Mouse (Mus musculus) stomach, embryonic 16.5 days (tissue): ENCODE data around the gene Kazald1. TPM values are rescaled to one million over a fixed set of nuclear protein-coding genes. Genes with fewer than 3 reads are reported as not detected.

ENCODE experiments used
- ATAC-seq: fragments of 200-750 bp; cut with Nextera tagmentation; 2 replicates; pipeline ENCODE4 v1.8.0; 2017; ENCODE audit warnings: moderate number of reproducible peaks, moderate TSS enrichment; ENCODE audit not compliant: insufficient read depth, low FRiP score
- H3K27ac ChIP-seq: fragments of 300-500 bp; sonication (generic); 2 replicates; pipeline ENCODE4 v1.5.1; 2014; ENCODE audit warnings: low read length
- H3K27me3 ChIP-seq: fragments of 300-500 bp; sonication (generic); 2 replicates; pipeline ENCODE4 v1.6.1; 2014; ENCODE audit warnings: low read length, control low read depth, mixed read lengths; ENCODE audit not compliant: control insufficient read depth, insufficient read depth
- H3K36me3 ChIP-seq: fragments of 300-500 bp; sonication (generic); 2 replicates; pipeline ENCODE4 v1.6.1; 2014; ENCODE audit warnings: low read length; ENCODE audit not compliant: control insufficient read depth, insufficient read depth
- H3K4me1 ChIP-seq: fragments of 300-500 bp; sonication (generic); 2 replicates; pipeline ENCODE4 v1.6.1; 2014; ENCODE audit warnings: low read length, control low read depth, mixed read lengths; ENCODE audit not compliant: control insufficient read depth, insufficient read depth
- H3K4me2 ChIP-seq: fragments of 300-500 bp; sonication (generic); 2 replicates; pipeline ENCODE4 v1.6.1; 2014; ENCODE audit warnings: low read depth, low read length, mixed read lengths
- H3K4me3 ChIP-seq: fragments of 300-500 bp; sonication (generic); replicated peaks from 2 replicates; pipeline ENCODE4 v1.5.1; 2014; ENCODE audit warnings: mild to moderate bottlenecking, low read length
- H3K9ac ChIP-seq: fragments of 300-500 bp; sonication (generic); 2 replicates; pipeline ENCODE4 v1.6.1; 2014; ENCODE audit warnings: low read length
- H3K9me3 ChIP-seq: fragments of 300-500 bp; sonication (generic); replicated peaks from 2 replicates; pipeline ENCODE4 v1.6.1; 2016; ENCODE audit warnings: low read length, control low read depth; ENCODE audit not compliant: control insufficient read depth
- WGBS: fragments of 180-500 bp; shearing (Covaris S2); extraction: QIAGEN DNeasy Blood & Tissue Kit; methylation state at CpG from one replicate; pipeline ENCODE4 v1.1.7; 2014; 5-methylcytosine and 5-hydroxymethylcytosine counted together
- polyA plus RNA-seq: library from polyadenylated mRNA; unstranded; fragments of >200 nt; fragmentation: Nextera tagmentation; extraction: Ambion mirVana; gene quantifications from 2 replicates; pipeline ENCODE4 v1.2.1, GENCODE M21; 2015

Kazald1 gene
- polyA plus RNA-seq = 22.9 and 41.4 TPM in 2 replicates

DNA sequence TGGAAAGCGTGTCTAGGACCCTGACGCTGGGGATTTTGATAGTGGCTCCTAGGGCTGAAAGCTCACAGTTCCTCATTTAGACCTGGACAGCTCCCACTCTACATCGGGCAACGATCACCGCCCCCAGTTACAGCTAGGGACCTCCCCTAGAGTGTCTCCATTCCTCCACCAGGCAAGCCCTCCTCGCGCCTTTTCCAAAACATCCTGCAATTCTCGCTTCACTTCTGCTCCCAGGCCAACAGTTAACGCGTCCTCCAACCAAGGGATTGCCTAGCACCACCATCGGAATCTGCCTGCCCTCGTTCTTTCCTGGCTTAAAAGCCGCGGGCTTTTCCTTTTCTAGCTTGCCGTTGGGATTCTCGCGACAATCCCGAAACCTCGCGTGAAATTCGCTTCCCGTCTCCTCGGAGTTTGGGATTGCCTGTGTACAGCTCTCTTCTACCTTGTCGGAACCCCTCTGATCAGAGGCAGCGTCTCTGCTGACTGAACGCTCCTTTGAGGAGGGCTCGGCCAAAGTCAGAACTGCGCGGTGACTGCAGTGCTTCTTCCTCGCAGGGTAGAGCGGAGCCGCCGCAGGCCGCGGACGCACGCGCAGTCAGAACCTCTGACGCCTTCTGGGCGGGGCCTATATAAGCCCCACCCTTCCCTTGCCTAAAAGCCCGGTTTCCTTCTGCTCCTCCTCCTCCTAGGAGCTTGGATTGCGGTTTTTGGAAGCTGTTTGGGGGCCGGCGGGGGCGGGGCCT, at the start of gene Kazald1:
TSS of gene Kazald1 (plus strand) at position 662 of the 743 bp plus-strand sequence.
- Histone ChIP-seq H3K4me2 (peak within 1 kb of the TSS; percentile 98), H3K4me1 (peaks cover 19% of the 10 kb centered on the region), H3K36me3 (no peaks in the 10 kb centered on the region), H3K9ac (peak within 1 kb of the TSS; percentile 93), H3K27me3 (peaks cover 33% of the 10 kb centered on the region), H3K4me3 (peak within 1 kb of the TSS; percentile 75), H3K27ac (peak within 1 kb of the TSS; percentile 99), H3K9me3 (no peaks in the 10 kb centered on the region)
- WGBS = under 1% methylated on average over 45 of the region's 45 CpGs
- ATAC-seq = peak; percentile 93

DNA sequence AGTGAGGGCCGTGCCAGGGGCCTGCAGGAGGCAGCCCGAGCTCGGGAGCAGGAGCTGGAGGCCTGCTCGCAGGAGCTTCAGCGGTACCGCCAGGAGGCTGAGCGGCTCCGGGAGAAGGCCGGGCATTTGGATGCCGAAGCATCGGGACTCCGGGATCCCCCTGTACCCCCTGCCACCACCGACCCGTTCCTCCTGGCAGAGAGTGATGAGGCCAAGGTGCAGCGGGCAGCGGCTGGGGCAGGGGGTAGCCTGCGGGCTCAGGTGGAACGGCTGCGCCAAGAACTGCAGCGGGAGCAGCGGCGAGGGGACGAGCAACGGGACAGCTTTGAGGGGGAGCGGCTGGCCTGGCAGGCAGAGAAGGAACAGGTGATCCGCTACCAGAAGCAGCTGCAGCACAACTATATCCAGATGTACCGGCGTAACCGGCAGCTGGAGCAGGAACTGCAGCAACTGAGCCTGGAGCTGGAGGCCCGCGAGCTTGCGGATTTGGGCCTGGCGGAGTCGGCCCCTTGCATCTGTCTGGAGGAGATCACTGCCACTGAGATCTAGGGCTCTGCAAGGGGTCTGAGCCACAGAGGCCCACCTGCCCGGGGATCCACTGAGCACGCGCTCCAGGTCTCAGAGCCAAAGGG, 49.0 kb upstream of the Kazald1 start:
- Histone ChIP-seq H3K36me3 (peaks cover 32% of the 10 kb centered on the region), H3K4me3 (no peak overlapping the region), H3K4me1 (peaks cover 23% of the 10 kb centered on the region), H3K9me3 (no peaks in the 10 kb centered on the region), H3K4me2 (no peak overlapping the region), H3K27ac (no peak overlapping the region), H3K27me3 (no peaks in the 10 kb centered on the region), H3K9ac (no peak overlapping the region)
- ATAC-seq = no peak
- 91% methylated on average over 37 of the region's 37 CpGs for WGBS

GRCm38 (mm10) chr19:45026958-45027670, 47.9 kb upstream of the Kazald1 start:
- Histone ChIP-seq H3K4me1 (peaks cover 23% of the 10 kb centered on the region), H3K4me2 (no peak overlapping the region), H3K9me3 (no peaks in the 10 kb centered on the region), H3K9ac (no peak overlapping the region), H3K4me3 (no peak overlapping the region), H3K36me3 (peaks cover 29% of the 10 kb centered on the region), H3K27me3 (no peaks in the 10 kb centered on the region), H3K27ac (no peak overlapping the region)
- no peak for ATAC-seq
- 65% methylated on average over 6 of the region's 6 CpGs for WGBS

GRCm38 (mm10) chr19:45027848-45028247, 47.2 kb upstream of the Kazald1 start:
- peak; percentile 22; the same call in 1 of the 2 replicates for ATAC-seq

GRCm38 (mm10) chr19:45028746-45029145, 46.3 kb upstream of the Kazald1 start:
- Histone ChIP-seq H3K36me3 (peaks cover 25% of the 10 kb centered on the region), H3K9ac (no peak overlapping the region), H3K4me3 (no peak overlapping the region), H3K4me1 (peaks cover 28% of the 10 kb centered on the region), H3K4me2 (no peak overlapping the region), H3K9me3 (no peaks in the 10 kb centered on the region), H3K27me3 (no peaks in the 10 kb centered on the region), H3K27ac (no peak overlapping the region)
- ATAC-seq = no peak
- WGBS = 58% methylated on average over 19 of the region's 19 CpGs

More at GRCm38 (mm10) chr19:45027848-45028247, 47.2 kb upstream of the Kazald1 start:
- H3K27ac ChIP-seq = no peak overlapping the region
- H3K9ac ChIP-seq = no peak overlapping the region
- no peaks in the 10 kb centered on the region for H3K27me3 ChIP-seq
- H3K4me1 ChIP-seq = peaks cover 28% of the 10 kb centered on the region
- H3K36me3 ChIP-seq = peaks cover 29% of the 10 kb centered on the region
- WGBS = 85% methylated on average over 6 of the region's 6 CpGs
- H3K4me2 ChIP-seq = no peak overlapping the region
- H3K4me3 ChIP-seq = no peak overlapping the region
- no peaks in the 10 kb centered on the region for H3K9me3 ChIP-seq

- ATAC-seq = no peak
- Histone ChIP-seq H3K9me3 (no peaks in the 10 kb centered on the region), H3K4me2 (no peak overlapping the region), H3K27me3 (no peaks in the 10 kb centered on the region), H3K4me1 (peaks cover 28% of the 10 kb centered on the region), H3K4me3 (no peak overlapping the region), H3K36me3 (peaks cover 19% of the 10 kb centered on the region), H3K27ac (no peak overlapping the region), H3K9ac (no peak overlapping the region)
- WGBS = 45% methylated on average over 9 of the region's 9 CpGs
Observed at GRCm38 (mm10) chr19:45029571-45029970, 45.5 kb upstream of the Kazald1 start.

DNA sequence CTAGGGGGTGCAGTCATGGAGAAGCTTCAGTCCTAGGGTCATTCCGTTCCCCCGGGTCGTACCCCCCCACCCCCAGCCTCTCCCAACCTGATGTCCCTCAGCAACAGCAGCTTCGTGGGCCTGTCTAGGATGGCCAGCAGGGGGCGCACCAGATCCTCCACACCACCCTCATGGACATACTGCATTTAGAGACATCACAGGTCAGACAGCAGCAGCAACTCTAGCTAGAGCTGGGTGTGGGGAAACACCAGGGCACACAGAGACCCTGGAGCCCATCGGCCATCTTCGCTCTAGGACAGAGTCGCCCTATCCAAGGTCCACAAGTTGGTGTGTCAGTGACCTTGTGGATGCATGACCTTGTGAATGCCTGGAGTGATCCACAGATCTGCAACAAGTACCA, 44.9 kb upstream of the Kazald1 start:
- H3K4me3 ChIP-seq = no peak overlapping the region
- no peak overlapping the region for H3K4me2 ChIP-seq
- no peaks in the 10 kb centered on the region for H3K27me3 ChIP-seq
- H3K4me1 ChIP-seq = peaks cover 28% of the 10 kb centered on the region
- peaks cover 19% of the 10 kb centered on the region for H3K36me3 ChIP-seq
- 39% methylated on average over 8 of the region's 8 CpGs for WGBS
- ATAC-seq = no peak
- no peak overlapping the region for H3K9ac ChIP-seq
- no peak overlapping the region for H3K27ac ChIP-seq
- no peaks in the 10 kb centered on the region for H3K9me3 ChIP-seq

- Histone ChIP-seq H3K4me2 (peak overlapping the region; percentile 59), H3K9ac (peak overlapping the region; percentile 44; the same call in 1 of the 2 replicates), H3K4me3 (no peak overlapping the region), H3K4me1 (peaks cover 28% of the 10 kb centered on the region), H3K27ac (peak overlapping the region; percentile 49; the same call in 1 of the 2 replicates), H3K36me3 (peaks cover 12% of the 10 kb centered on the region), H3K9me3 (no peaks in the 10 kb centered on the region), H3K27me3 (no peaks in the 10 kb centered on the region)
- 42% methylated on average over 20 of the region's 20 CpGs for WGBS
- no peak for ATAC-seq
Observed at GRCm38 (mm10) chr19:45030746-45031693, 44.0 kb upstream of the Kazald1 start.
